ENCODE assay signal across 26 mouse cellular contexts in the genomic region with DNA sequence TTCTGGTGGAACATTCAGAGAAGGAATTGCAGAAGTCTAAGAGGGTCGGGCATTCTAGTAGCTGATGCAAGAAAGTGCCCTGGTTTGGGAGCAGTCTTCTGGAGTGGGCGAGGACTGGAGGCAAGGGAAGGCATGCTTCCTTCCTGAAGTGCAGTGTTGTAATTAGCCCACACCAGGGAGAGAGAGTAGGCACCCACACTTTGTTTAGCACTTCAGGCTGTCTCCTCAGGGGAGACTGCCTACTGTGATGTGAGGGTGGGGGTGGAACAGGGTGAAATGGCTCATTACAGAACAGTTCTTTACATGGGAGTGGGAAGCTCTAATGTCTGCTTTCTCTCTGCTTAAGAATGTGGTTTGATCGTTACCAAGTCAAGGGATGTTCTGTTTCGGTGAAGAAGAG. TPM values are rescaled to one million over a fixed set of nuclear protein-coding genes. Genes with fewer than 3 reads are reported as not detected.
DNase-seq lines count a peak whose midpoint lies in the region; ATAC-seq lines count a peak whose summit lies in the region.
"Had no signal": no experiment of that assay in that cellular context is flagged by ENCODE, and none has a peak within 500 bp of the region (broad histone marks: within the 10 kb centered on the region; RNA-seq: fewer than 3 reads in every experiment).

No protein-coding gene starts in this region.

- H3K36me3 ChIP-seq in heart, embryonic 12.5 days, result no peaks in the 10 kb centered on the region
- H3K36me3 ChIP-seq: forebrain, embryonic 10.5 days; heart, embryonic 15.5 days; hindbrain, embryonic 10.5 days; hindbrain, embryonic 13.5 days had no signal

- no peak overlapping the region for H3K4me3 ChIP-seq in heart, embryonic 12.5 days
- H3K4me3 ChIP-seq: forebrain, embryonic 10.5 days; forebrain, embryonic 13.5 days; heart, embryonic 15.5 days; hindbrain, embryonic 10.5 days; hindbrain, embryonic 13.5 days had no signal

- no peaks in the 10 kb centered on the region for H3K9me3 ChIP-seq in heart, embryonic 12.5 days (replicated peaks)
- H3K9me3 ChIP-seq: forebrain, embryonic 10.5 days; forebrain, embryonic 13.5 days; heart, embryonic 15.5 days; hindbrain, embryonic 10.5 days; hindbrain, embryonic 13.5 days had no signal

- no peaks in the 10 kb centered on the region for H3K4me1 ChIP-seq in heart, embryonic 12.5 days (replicated peaks)
- H3K4me1 ChIP-seq: forebrain, embryonic 10.5 days; forebrain, embryonic 13.5 days; heart, embryonic 15.5 days; hindbrain, embryonic 10.5 days; hindbrain, embryonic 13.5 days had no signal

- 71% methylated on average over 4 of the region's 4 CpGs for WGBS in heart, embryonic 12.5 days

- no peaks in the 10 kb centered on the region for H3K27me3 ChIP-seq in heart, embryonic 12.5 days (replicated peaks)
- H3K27me3 ChIP-seq: forebrain, embryonic 13.5 days; heart, embryonic 15.5 days; hindbrain, embryonic 13.5 days had no signal

- no peak for DNase-seq in frontal cortex, postnatal 14 days (ENCODE audit: low spot score in 2 of 2)
- peak; percentile 31 for DNase-seq in heart, adult 11 months
- DNase-seq in right cerebral cortex, adult 18-20 months, result peak; percentile 43
- no peak for DNase-seq in right cerebral cortex, postnatal 25 days
- DNase-seq in thymus, postnatal 14 days, result no peak
- DNase-seq in ovary, adult 18-20 months (ENCODE audit: low spot score), result no peak
- DNase-seq: adrenal gland, adult 8-10 months; adrenal gland, postnatal 25 days; cerebellum, adult 18-20 months; cerebellum, adult 9-10 months; cerebellum, postnatal 14 days; gastrocnemius, postnatal 10 days; gastrocnemius, postnatal 36 days; heart, postnatal 10 days; heart, postnatal 36 days had no signal

- no peak overlapping the region for H3K9ac ChIP-seq in heart, embryonic 12.5 days
- H3K9ac ChIP-seq: forebrain, embryonic 13.5 days; heart, embryonic 15.5 days; hindbrain, embryonic 13.5 days had no signal

- ATAC-seq in frontal cortex, adult (ENCODE audit: low TSS enrichment), result peak; percentile 96
- no peak for ATAC-seq in heart, embryonic 12.5 days (ENCODE audit: insufficient number of reproducible peaks, low FRiP score)
- ATAC-seq: activated CD4-positive, CD25-positive, alpha-beta regulatory T cell, adult 4 months; forebrain, embryonic 13.5 days; forebrain, embryonic 16.5 days; hindbrain, embryonic 16.5 days had no signal

- H3K4me2 ChIP-seq in heart, embryonic 12.5 days, result no peak overlapping the region
- H3K4me2 ChIP-seq: forebrain, embryonic 13.5 days; heart, embryonic 11.5 days; heart, embryonic 15.5 days; hindbrain, embryonic 13.5 days had no signal

- no peak overlapping the region for H3K27ac ChIP-seq in heart, embryonic 12.5 days (ENCODE audit: poor library complexity, severe bottlenecking)
- H3K27ac ChIP-seq: forebrain, embryonic 10.5 days; forebrain, embryonic 13.5 days; heart, embryonic 15.5 days; hindbrain, embryonic 10.5 days; hindbrain, embryonic 13.5 days had no signal

RNA-seq across cellular contexts. Expression of gene Tacr1, which starts 35.0 kb away (rescaled TPM):
- polyA plus RNA-seq in heart, embryonic 12.5 days (2016; fragmentation: Nextera tagmentation; extraction: Ambion mirVana), result 0.08 and 0.17 TPM in 2 replicates
- polyA plus RNA-seq: activated CD4-positive, CD25-positive, alpha-beta regulatory T cell, adult 4 months had no signal

Comparison
In these comparisons a context has a peak if more than half of its experiments do, and no peak if none do; other contexts are left out.
1. DNase-seq: peak in heart, adult 11 months (single experiment) and right cerebral cortex, adult 18-20 months (single experiment); none in frontal cortex, postnatal 14 days (0 of 2), right cerebral cortex, postnatal 25 days (single experiment), thymus, postnatal 14 days (single experiment) and ovary, adult 18-20 months (single experiment).